Mouse (Mus musculus): Measurements from ENCODE around the gene Actg2.
A peak's percentile ranks its signal among the peaks of the same experiment; 100 is the strongest.
"Not testable (repeated sequence)": the region's sequence is repeated elsewhere in the genome, so short reads cannot be mapped to it uniquely, and the experiment has no call there.

The Actg2 gene

GRCm38 (mm10) chr6:83536028-83536794, at the start of gene Actg2:
Gene Actg2, minus strand, starts transcription at chr6:83536265.
- no peak for DNase-seq (ENCODE audit: low spot score)

DNA sequence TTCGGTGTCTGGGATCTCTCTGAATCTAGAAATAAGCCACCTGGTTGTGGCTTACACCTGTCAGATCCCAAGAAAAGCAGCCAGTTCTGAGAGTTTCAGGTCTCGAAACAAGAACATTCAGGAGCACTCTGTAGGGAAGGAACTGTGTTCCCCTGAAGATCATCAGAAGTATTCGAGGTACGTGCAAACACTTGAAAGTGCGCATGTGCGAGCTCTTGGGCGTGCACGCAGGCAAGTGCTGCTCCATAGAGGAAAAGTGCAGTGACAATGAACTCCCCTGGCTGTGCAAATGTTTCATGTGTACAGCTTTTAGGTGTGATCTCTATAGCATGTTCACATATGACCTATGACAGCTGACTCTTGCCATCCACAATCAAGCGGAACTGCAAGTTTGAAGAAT, 49.3 kb upstream of the Actg2 start:
- not testable (repeated sequence) for DNase-seq (ENCODE audit: low spot score)

- DNase-seq (ENCODE audit: low spot score) = no peak
These were observed 47.5 kb upstream of the Actg2 start for GRCm38 (mm10) chr6:83583591-83583990.

- DNase-seq (ENCODE audit: low spot score) = peak; percentile 42
These were observed 46.8 kb upstream of the Actg2 start for GRCm38 (mm10) chr6:83582938-83583270.

- DNase-seq (ENCODE audit: low spot score) = no peak
These were observed 46.3 kb upstream of the Actg2 start for GRCm38 (mm10) chr6:83582135-83582937.

DNA sequence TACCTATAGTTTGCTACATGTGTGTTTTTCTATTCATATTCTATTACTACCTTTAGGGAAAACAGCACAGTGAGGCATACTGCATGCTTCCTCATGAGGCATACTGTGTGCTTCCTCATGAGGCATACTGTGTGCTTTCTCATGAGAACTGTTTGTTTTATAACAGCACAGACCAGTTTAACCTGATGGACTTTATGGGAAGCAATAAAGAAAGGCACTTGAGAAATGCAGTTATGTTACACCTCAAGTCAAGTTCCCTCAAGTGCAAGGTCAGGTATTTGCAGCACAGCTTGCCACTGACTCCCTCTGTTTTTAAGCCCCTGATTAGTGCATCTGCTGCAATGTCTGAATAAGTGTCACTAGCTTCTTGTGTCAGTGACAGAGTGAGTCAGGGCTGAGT, 41.5 kb upstream of the Actg2 start:
- DNase-seq (ENCODE audit: low spot score) = no peak

GRCm38 (mm10) chr6:83575609-83576008, 39.5 kb upstream of the Actg2 start:
- no peak for DNase-seq (ENCODE audit: low spot score)

DNA sequence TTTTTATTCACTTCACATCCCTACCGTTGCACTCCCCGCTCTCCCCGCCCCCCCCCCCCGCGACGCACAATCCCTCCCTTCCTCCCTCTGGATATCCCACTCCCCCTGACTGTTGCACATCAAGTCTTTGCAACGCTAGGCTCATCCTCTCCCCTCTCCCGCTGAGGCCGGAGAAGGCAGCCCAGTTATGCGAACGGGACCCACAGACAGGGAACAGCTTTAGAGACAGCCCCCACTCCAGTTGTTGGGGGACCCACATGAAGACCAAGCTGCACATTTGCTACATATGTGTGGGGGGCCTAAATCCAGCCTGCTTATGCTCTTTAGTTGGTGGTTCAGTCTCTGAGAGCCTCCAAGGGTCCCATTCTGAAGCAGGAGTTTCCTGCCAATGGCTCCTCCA, 36.6 kb upstream of the Actg2 start, which contains the start of gene Stambp:
Gene Stambp, minus strand, starts transcription at position 59 of the 400 bp plus-strand sequence.
- DNase-seq (ENCODE audit: low spot score) = peak; percentile 6

DNA sequence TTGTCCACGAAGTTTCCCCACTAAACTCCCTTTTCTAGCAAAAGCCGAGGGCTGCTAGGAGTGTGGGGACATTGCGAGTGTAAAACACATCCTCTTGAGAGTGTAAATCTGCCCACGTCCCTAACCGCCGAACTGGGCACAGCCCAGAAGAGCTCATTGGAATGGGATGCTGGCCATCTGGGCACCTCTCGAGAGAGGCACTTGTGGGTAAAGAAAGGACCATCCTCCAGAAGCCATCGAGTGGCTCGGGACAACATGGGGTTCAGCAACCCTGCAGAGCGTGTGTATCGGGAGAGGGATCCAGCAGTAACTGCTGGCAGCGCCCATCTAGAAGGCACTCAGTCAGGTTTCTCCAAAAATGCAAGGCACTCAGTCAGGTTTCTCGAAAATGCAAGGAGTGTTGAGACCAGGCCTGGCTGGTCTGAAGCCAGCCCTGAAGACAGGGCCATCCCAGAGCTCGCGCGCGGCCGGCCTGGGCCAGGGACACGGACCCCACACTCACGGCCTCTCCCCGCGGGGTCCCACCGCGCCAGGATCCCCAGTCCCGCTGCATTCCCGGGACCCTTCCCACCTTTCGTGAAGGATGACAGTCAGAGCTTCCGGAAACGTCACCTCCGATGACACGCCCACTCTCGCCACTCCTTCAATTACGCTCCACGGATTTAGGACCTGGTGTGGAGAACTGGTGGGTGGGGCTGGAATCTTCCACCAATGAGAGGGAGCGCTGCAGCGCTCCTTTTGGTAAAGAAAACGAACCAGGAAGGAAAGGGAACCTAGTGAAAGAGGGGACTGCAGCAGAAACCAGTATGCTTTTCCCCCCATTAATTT, 36.0 kb upstream of the Actg2 start:
- DNase-seq (ENCODE audit: low spot score) = peak; percentile 88

GRCm38 (mm10) chr6:83568901-83569862, 33.1 kb upstream of the Actg2 start:
- no peak for DNase-seq (ENCODE audit: low spot score)

- no peak for DNase-seq (ENCODE audit: low spot score)
These were observed 19.9 kb upstream of the Actg2 start for GRCm38 (mm10) chr6:83555972-83556371.

- DNase-seq (ENCODE audit: low spot score) = no peak
These were observed 12.3 kb upstream of the Actg2 start for GRCm38 (mm10) chr6:83548346-83548745.

GRCm38 (mm10) chr6:83545778-83546177, 9.7 kb upstream of the Actg2 start:
- no peak for DNase-seq (ENCODE audit: low spot score)

DNA sequence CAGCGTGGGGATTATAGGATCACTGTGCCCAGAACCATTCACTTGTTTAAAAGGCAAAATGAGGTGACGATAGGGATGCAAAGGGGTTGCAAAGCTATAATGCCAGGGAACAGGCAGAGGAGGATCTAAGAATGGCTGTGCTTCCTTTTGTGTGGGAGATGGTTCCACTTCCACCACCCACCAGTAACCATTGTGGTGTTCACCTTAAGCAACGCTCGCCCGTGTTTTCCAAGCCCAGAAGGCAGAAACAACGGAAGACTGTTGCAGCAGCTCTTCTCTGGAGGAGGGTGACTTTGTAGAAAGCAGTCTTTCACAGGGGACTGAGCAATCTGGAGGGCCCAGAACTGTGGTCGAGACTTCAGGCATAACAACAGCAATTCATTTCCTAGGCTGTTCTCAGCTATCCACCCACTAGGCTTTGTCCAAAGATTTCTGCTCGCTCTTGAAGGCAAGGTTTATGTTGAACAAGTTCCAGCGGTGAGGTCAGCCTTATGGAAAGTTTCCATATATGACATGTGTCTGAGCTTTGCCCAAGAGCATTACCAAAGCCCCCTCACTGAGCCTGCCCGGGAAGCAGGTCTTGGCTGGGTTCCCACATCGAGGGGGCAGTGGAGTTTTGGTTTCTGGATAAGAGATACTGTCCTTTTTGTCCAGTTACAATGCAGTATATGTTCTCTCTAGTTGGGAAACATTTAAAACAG, 5.8 kb upstream of the Actg2 start:
- no peak for DNase-seq (ENCODE audit: low spot score)

DNA sequence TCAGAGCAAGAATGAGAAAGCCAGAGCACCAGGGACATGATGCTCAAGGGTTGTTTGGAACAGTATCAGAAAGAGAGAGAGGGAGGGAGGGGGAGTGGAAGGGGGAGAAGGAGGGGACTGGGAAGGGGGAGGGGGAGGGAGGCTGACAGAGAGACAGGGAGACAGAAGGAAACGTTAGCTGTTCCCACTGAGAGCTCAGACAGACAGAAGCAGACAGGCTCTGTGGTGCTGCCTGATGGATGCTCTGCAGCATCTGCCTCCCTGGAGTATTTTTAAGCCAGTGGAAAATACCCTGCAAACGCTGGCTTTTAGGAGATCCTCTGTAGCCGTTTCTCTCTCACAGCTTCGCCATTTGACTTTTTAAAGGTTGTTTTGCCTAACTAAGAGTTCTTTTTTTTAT, 4.0 kb upstream of the Actg2 start:
- DNase-seq (ENCODE audit: low spot score) = no peak

- DNase-seq (ENCODE audit: low spot score) = no peak
These were observed 662 bp upstream of the Actg2 start for GRCm38 (mm10) chr6:83536795-83537059.

- no peak for DNase-seq (ENCODE audit: low spot score)
These were observed 3.5 kb downstream of the Actg2 start for GRCm38 (mm10) chr6:83532608-83533007.

DNA sequence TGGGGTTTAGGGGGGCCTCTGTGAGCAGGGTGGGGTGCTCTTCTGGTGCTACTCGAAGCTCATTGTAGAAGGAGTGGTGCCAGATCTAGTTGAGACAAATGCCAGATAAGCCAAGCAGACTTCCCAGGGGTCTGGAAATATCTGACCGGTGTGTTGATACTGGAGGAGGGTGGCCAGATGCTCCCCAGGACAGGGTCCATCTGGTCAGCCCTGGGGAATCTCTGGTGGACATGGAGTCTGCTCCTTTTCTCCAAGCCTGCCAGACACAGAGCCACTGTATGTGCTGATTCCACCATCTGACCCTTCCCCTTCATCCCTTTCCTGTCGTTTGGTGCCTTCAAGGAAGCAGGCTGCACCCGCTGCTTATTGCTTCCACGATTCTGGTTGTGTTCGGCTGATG, 12.9 kb downstream of the Actg2 start:
- DNase-seq (ENCODE audit: low spot score) = no peak

- no peak for DNase-seq (ENCODE audit: low spot score)
These were observed 14.3 kb downstream of the Actg2 start for GRCm38 (mm10) chr6:83521784-83522183.

- DNase-seq (ENCODE audit: low spot score) = no peak
These were observed 17.4 kb downstream of the Actg2 start for GRCm38 (mm10) chr6:83518637-83519036.

DNA sequence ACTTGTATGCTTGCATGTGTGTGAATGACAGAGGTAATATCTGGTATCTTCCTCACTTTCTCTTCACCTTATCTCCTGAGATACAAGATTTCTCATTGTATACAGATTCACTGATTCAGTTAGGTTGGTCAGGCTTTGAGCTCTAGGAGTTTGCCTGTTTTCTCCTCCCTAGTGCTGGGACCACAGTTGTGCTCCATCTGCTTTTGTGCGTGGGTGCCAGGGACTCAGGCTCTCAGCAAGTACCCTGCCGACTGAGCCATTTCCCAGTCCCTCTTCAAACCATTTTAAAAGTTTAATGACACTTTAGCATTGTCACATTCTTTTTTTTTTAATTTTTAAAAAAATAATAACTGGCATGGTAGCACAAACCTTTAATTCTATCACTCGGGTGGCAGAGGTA, 20.9 kb downstream of the Actg2 start:
- no peak for DNase-seq (ENCODE audit: low spot score)

Measured in c-Kit-positive CD71-positive TER-119-positive erythroid progenitor cells, embryonic 14.5 days (primary cell).